Mouse (Mus musculus) MN1 (cell line): Measurements from ENCODE around the gene Ttc7b.

Source experiments
- DNase-seq: peaks from one replicate; pipeline ENCODE4 v3.0.0-alpha.2; 2016; ENCODE audit warnings: low spot score

The Ttc7b gene

GRCm38 (mm10) chr12:100269967-100270662 is 250.5 kb downstream of the Ttc7b start:
- peak; percentile 53 for DNase-seq

GRCm38 (mm10) chr12:100268011-100268410 is 252.6 kb downstream of the Ttc7b start:
- DNase-seq = peak; percentile 54

GRCm38 (mm10) chr12:100265546-100266309 is 254.9 kb downstream of the Ttc7b start:
- DNase-seq = peak; percentile 58

- DNase-seq = no peak
Measured at GRCm38 (mm10) chr12:100264941-100265340, 255.7 kb downstream of the Ttc7b start.

GRCm38 (mm10) chr12:100262846-100263245 is 257.8 kb downstream of the Ttc7b start:
- no peak for DNase-seq

GRCm38 (mm10) chr12:100261761-100262160 is 258.9 kb downstream of the Ttc7b start:
- no peak for DNase-seq

- DNase-seq = no peak
Measured at GRCm38 (mm10) chr12:100260151-100260550, 260.5 kb downstream of the Ttc7b start.

- no peak for DNase-seq
Measured at GRCm38 (mm10) chr12:100257779-100258178, 262.8 kb downstream of the Ttc7b start.

- DNase-seq = no peak
Measured at GRCm38 (mm10) chr12:100255441-100255949, 265.1 kb downstream of the Ttc7b start.

- DNase-seq = no peak
Measured at GRCm38 (mm10) chr12:100254471-100254870, 266.2 kb downstream of the Ttc7b start.
